Mouse (Mus musculus) telencephalon, adult 2 months (tissue): ENCODE measurements around the gene Kcnb1.

ENCODE experiments used
- DNase-seq: peaks from one replicate; pipeline ENCODE4 v3.0.0-alpha.2; 2011; ENCODE audit warnings: low read depth, low spot score

Gene Kcnb1

GRCm38 (mm10) chr2:167130050-167130770 is 59.7 kb downstream of the Kcnb1 start:
- DNase-seq: no peak

GRCm38 (mm10) chr2:167129608-167129955 is 60.4 kb downstream of the Kcnb1 start:
- DNase-seq: no peak

- DNase-seq: no peak
Observed at GRCm38 (mm10) chr2:167128699-167129607, 61.0 kb downstream of the Kcnb1 start.

GRCm38 (mm10) chr2:167127404-167127803 is 62.6 kb downstream of the Kcnb1 start:
- DNase-seq: no peak

- no peak for DNase-seq
Observed at GRCm38 (mm10) chr2:167125781-167126180, 64.2 kb downstream of the Kcnb1 start.

GRCm38 (mm10) chr2:167123936-167124335 is 66.0 kb downstream of the Kcnb1 start:
- DNase-seq: no peak

- DNase-seq: no peak
Observed at GRCm38 (mm10) chr2:167122737-167123136, 67.2 kb downstream of the Kcnb1 start.

GRCm38 (mm10) chr2:167121996-167122395 is 68.0 kb downstream of the Kcnb1 start:
- no peak for DNase-seq

GRCm38 (mm10) chr2:167121228-167121627 is 68.7 kb downstream of the Kcnb1 start:
- DNase-seq: no peak

- DNase-seq: no peak
Observed at GRCm38 (mm10) chr2:167120186-167120830, 69.6 kb downstream of the Kcnb1 start.

- no peak for DNase-seq
Observed at GRCm38 (mm10) chr2:167118046-167118445, 71.9 kb downstream of the Kcnb1 start.

GRCm38 (mm10) chr2:167112737-167113136 is 77.2 kb downstream of the Kcnb1 start:
- no peak for DNase-seq

- DNase-seq: no peak
Observed at GRCm38 (mm10) chr2:167112259-167112658, 77.7 kb downstream of the Kcnb1 start.

GRCm38 (mm10) chr2:167109506-167109905 is 80.4 kb downstream of the Kcnb1 start:
- DNase-seq: no peak

- DNase-seq: no peak
Observed at GRCm38 (mm10) chr2:167103546-167103945, 86.4 kb downstream of the Kcnb1 start.

- no peak for DNase-seq
Observed at GRCm38 (mm10) chr2:167101743-167102441, 88.1 kb downstream of the Kcnb1 start.

GRCm38 (mm10) chr2:167094688-167095087 is 95.3 kb downstream of the Kcnb1 start:
- DNase-seq: no peak

- DNase-seq: no peak
Observed at GRCm38 (mm10) chr2:167093171-167093900, 96.6 kb downstream of the Kcnb1 start.

GRCm38 (mm10) chr2:167090271-167090670 is 99.7 kb downstream of the Kcnb1 start:
- no peak for DNase-seq

GRCm38 (mm10) chr2:167086836-167087235 is 103.1 kb downstream of the Kcnb1 start:
- no peak for DNase-seq

- DNase-seq: no peak
Observed at GRCm38 (mm10) chr2:167086092-167086491, 103.9 kb downstream of the Kcnb1 start.
